Mouse (Mus musculus): ENCODE results near the gene Rbm33.

Rbm33 gene

GRCm38 (mm10) chr5:28416029-28416428 lies 99.1 kb downstream of the Rbm33 start:
- TF ChIP-seq GATA4 (IDR thresholded peaks at IDR 0.05; ENCODE audit: insufficient replicate concordance, low read length): no peak

GRCm38 (mm10) chr5:28418734-28419133 lies 101.8 kb downstream of the Rbm33 start:
- TF ChIP-seq GATA4 (IDR thresholded peaks at IDR 0.05; ENCODE audit: insufficient replicate concordance, low read length): no peak

GRCm38 (mm10) chr5:28419640-28420265 lies 102.8 kb downstream of the Rbm33 start:
- TF ChIP-seq GATA4 (IDR thresholded peaks at IDR 0.05; ENCODE audit: insufficient replicate concordance, low read length): no peak

DNA sequence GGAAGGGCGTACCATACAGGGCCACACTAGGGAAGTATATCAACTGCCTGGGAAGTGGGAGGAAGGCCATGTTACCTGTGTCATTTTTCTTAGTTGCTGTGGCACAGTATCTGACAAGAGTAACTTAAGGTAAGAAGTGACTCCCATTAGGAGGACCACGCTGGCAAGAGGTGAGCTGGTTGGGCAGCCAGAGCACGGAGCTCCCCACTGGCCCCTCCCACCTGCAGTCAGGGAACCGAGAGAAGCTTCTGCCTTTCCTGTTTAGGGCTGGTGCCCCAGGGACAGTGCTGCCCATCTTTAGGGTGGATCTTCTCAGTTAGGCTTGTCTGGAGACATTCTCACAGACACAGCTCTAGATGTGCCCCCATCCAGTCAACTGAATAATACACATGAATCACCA lies 106.9 kb downstream of the Rbm33 start:
- TF ChIP-seq GATA4 (IDR thresholded peaks at IDR 0.05; ENCODE audit: insufficient replicate concordance, low read length): no peak

DNA sequence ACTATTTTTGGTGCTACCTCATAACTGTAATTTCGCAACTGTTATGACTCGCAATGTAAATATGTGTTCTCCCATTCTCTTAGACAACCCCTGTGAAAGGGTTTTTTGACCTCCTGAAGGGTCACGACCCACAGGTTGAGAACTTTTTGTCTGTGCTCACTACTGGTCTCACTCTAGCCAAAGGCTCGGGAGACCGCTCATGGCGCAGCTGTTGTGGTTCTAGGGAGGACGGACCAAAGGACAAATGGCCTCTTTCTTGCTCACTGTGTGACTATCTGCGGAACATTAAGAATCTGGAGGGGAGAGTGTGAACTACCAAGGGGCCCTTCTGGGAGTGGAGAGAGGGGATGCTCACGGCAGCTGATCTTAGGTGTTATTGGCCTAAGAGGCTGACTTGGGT lies 109.0 kb downstream of the Rbm33 start:
- no peak for TF ChIP-seq GATA4 (IDR thresholded peaks at IDR 0.05; ENCODE audit: insufficient replicate concordance, low read length)

DNA sequence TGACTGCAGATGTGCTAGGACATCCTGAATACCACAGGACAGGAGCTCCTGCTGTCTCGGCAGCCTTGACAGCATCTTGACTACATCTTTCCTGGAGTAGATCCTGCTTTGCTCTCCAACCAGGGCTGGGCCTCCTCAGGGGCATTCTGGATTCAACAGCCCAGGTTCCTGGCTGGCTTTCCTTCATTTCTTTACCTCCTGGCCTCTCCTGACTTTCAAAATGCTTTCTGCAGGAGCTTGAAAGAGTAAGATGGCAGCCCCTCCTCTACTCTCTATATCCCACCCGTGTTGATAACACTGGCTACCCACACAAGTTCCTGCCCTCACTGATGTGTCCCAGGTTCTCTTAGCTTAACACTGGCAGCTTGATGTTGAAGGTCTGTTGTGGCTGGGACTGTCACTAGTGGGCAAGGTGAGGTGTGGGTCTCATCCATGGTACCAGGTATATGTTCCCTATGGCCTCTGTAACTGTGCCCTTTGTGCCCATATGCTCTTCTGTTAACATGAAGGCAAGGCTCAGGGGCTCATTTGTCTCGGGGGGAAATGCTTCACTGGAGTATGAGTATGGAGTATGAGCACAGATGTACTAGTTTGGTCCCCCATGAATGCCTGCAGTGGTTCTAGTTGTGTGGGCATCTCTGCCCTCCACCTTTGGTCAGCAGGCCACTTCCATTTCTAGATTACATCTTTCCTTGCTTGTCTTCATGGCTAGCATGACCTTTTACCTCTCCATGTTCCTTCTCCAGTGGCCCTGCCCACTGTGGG lies 133.4 kb downstream of the Rbm33 start:
- TF ChIP-seq GATA4 (IDR thresholded peaks at IDR 0.05; ENCODE audit: insufficient replicate concordance, low read length): no peak

DNA sequence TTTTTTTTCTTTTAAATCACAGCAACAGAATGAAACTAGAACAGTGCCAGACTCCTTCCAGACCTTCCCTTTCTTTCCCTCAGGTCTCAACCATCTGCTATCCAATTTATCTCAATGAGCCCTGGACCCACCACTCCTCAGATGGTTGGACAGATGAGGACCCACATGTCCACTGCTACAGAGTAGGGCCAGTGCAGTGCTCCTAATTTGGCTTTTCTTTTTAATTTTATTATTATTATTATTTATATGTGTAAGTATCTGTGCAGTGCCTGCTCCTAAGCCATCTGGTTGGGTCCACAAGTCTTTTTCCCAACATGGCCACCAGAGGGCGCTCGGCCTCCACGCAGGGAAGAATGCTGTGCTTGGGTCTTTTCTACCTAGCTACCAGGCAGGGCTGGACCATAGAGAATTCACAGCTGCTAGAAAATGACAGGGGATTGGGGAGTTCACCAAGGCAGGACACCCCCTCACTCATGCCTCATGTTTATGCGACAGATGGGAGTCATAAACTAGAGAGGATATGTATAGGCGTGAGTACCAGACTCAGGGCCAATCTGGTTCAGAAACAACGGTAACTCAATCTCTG lies 134.2 kb downstream of the Rbm33 start:
- no peak for TF ChIP-seq GATA4 (IDR thresholded peaks at IDR 0.05; ENCODE audit: insufficient replicate concordance, low read length)

DNA sequence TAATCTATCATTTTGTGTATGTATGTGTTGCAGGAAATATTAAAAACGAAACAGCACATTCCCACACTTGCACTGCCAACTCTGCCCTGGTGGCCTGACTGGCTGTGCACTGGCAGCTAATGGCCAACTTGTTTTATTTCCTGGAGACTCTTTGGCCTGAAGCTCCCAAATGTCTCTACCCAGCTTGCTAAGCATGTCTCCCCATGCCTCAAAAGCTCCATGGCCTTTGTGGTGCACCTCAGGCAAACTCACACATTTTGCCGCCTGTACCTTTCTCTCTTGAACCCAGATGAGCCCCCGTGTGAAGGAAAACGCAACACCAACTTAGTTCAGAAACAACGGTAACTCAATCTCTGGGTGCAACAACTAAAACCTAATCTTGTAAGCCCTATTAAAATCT lies 136.2 kb downstream of the Rbm33 start:
- TF ChIP-seq GATA4 (IDR thresholded peaks at IDR 0.05; ENCODE audit: insufficient replicate concordance, low read length): no peak

DNA sequence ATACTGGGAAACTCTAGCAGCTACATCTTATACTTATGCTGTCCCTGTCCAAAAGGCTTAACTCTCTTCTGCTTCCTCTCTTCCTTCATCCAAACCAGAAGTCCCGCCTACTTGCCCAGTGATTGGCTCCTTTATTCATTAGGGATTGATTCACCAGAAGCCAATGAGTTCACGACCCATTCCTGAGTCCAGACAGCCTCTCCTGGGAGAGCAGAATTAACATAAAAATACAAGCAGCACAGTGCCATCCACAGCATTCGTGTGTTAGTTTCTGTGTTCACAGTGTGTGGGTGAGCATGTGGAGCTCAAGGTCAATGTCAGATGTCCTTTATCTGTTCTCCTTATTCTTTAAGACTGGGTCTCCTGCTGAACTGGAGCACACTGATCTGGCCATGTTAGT lies 136.6 kb downstream of the Rbm33 start:
- TF ChIP-seq GATA4 (IDR thresholded peaks at IDR 0.05; ENCODE audit: insufficient replicate concordance, low read length): no peak

GRCm38 (mm10) chr5:28454546-28454945 lies 137.6 kb downstream of the Rbm33 start:
- no peak for TF ChIP-seq GATA4 (IDR thresholded peaks at IDR 0.05; ENCODE audit: insufficient replicate concordance, low read length)

DNA sequence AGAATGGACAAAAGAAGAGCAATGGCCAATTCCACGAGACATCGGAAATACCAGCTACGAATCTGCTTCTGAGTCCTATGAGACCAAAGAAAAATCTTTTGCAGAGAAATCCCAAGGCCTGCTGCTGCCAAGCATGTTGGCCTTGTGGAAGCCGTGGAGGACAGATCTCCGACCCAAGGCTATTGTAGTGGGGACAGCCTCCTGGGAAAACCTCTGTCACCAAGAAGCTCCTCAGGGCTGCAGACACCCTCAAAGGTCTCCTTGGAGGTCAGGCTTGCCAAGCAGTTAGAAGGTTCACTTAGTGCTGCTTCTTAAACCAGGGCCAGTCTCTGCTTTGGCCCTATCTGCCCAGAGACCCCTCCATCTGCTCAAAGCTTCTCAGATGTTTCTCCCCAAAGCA lies 138.8 kb downstream of the Rbm33 start:
- no peak for TF ChIP-seq GATA4 (IDR thresholded peaks at IDR 0.05; ENCODE audit: insufficient replicate concordance, low read length)

GRCm38 (mm10) chr5:28456366-28456765 lies 139.4 kb downstream of the Rbm33 start:
- no peak for TF ChIP-seq GATA4 (IDR thresholded peaks at IDR 0.05; ENCODE audit: insufficient replicate concordance, low read length)

DNA sequence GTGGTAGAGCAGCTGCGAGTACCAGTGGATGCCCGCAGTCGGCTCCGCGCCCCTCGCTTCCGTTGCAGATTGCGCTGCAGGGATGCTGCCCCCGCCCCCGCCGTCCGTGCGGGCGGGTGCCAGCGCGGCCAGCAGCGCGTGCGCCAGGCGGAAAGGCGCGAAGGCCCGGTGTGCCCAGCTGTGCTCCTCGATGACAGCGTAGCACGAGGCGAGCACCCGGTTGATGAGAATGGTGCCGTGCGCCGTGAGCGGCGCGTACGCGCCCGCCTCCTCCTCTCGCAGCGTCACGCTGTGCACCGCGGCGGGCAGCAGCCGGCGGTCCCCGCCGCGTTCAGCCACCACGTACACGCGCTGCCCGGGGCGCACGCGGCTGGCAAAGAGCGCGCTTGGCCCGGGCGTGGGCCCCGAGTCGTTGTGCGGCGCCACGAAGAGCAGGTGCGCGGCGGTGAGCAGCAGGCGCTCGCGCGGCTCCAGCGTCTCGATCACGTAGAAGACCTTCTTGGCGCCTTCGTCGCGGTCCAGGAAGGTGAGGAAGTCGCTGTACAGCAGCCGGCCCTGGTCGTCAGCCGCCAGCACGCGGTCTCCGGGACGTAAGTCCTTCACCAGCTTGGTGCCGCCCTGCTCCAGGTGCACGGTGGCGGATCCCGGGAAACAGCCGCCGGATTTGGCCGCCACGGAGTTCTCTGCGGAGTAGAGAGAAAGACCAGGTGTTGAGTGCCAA lies 141.2 kb downstream of the Rbm33 start:
- no peak for TF ChIP-seq GATA4 (IDR thresholded peaks at IDR 0.05; ENCODE audit: insufficient replicate concordance, low read length)

GRCm38 (mm10) chr5:28458821-28459240 lies 141.9 kb downstream of the Rbm33 start:
- no peak for TF ChIP-seq GATA4 (IDR thresholded peaks at IDR 0.05; ENCODE audit: insufficient replicate concordance, low read length)

DNA sequence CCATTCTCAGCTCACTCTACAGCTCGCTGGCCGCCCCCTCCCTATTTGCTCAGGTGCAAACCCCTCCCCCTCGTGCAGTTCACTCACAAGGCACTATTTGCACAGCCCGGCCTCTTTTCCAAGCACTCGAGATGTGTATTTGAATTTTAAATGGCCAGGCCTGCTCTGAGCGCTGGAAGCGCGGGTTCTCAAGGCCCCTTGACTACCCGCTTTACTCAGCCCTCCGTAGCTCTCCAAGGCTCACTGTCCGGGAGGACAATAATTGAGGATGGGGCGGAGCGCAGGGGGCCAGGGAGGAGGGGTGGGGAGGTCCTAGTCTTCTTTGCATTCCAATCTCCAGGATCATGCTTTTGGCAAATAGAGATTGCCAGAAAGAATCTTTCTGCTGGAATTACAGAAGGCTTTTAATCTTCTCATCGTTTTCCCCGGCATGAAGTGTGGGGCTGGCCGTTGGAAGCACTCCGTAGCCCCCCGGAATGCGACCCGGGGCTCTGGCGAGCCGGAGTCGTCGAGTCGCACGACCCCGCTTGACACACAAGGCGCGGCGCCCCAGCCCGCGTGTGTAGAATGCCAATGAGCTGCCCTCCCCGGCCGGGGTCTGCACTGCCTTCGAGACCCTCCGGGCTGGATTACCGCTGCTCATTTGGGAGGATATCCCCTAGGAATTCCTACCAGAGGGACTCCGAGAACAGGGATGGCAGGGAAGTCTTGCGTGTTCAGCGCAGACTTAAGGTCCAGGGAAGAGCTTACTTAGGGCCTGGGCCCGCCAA lies 142.7 kb downstream of the Rbm33 start:
- TF ChIP-seq GATA4 (IDR thresholded peaks at IDR 0.05; ENCODE audit: insufficient replicate concordance, low read length): no peak

All from liver, adult (tissue).